Comparison of ENCODE assay signal across 8 mouse cellular contexts in the genomic region with DNA sequence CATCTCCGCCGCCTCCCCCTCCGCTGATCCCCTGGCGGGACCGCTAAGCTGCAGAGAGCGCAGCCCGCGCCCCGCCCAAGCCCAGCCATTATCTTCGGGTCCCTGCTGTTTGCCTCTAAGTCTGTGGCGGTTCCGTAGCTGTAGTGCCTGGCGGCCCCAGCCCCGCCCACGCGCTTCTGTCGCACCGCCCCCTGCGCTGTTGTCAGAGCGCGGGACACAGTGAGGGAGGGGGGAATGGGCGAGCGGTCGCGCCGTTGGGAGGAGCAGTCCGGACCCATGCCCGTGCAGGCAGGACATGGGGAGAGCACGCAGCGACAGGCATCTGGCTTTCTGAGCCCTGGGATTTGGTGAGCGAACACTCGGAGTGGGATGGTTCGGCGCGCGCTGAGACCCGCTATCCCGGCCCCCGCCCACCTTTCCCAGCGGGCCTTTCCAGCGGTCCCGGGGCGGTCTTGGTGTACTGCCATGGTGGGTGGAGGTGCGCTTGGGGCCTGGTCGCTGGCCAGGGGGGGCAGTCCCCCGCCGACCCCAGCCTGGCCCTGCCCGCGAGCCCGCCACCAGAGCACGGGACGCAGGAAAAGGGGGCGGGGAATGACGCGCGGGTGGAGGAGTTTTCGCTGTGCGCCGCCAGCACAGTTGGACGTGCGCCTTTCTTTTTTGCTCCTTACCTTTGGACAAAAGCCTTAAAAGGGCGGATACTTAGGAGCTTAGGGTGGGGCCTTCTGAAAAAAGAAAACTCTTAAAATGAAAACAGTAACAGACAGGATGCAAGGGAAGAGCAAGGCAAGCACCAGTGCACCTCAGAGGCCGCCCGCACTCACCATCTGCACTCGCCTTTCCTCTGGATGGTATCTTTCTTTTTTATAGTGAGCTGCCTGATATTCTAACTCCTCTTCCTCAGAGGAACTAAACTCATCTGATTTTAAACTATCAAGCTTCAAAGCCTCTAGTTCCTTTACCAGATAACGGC. TPM values are rescaled to one million over a fixed set of nuclear protein-coding genes. Genes with fewer than 3 reads are reported as not detected.
A peak's percentile ranks its signal among the peaks of the same experiment; 100 is the strongest.
DNase-seq lines count a peak whose midpoint lies in the region; ATAC-seq and TF ChIP-seq lines count a peak whose summit lies in the region.

A gene (plus strand): TSS at position 205 of the 970 bp plus-strand sequence.

- no peaks in the 10 kb centered on the region for H3K36me3 ChIP-seq in forebrain, postnatal 0 days (ENCODE audit: insufficient read depth)
- H3K36me3 ChIP-seq in neural tube, embryonic 14.5 days (ENCODE audit: control insufficient read depth, insufficient read depth, low read length), result no peaks in the 10 kb centered on the region

- no peak for TF ChIP-seq CTCF in forebrain, postnatal 0 days (IDR thresholded peaks at IDR 0.05; ENCODE audit: low read depth)
- no peak for TF ChIP-seq CTCF in layer of hippocampus, adult 2 months (conservative IDR thresholded peaks at IDR 0.05)

- peak; percentile 59 for DNase-seq in MEL-GATA-1-ER (ENCODE audit: extremely low read depth, low read depth)
- DNase-seq in cerebellum, adult 8-10 months, result peak; percentile 73
- DNase-seq in forebrain, postnatal 0 days, result peak; percentile 86
- DNase-seq in heart, postnatal 36 days, result peak; percentile 83 to 85
- DNase-seq in layer of hippocampus, adult 2 months (ENCODE audit: low spot score in 2 of 2), result peak; percentile 68 to 72
- DNase-seq in lung, adult 18-20 months, result peak; percentile 83 to 87
- peak; percentile 51 for DNase-seq in telencephalon, adult 2 months (ENCODE audit: low read depth, low spot score)

- H3K4me2 ChIP-seq in forebrain, postnatal 0 days (ENCODE audit: low read depth), result peak within 1 kb of the TSS; percentile 46
- peak within 1 kb of the TSS; percentile 44 for H3K4me2 ChIP-seq in neural tube, embryonic 14.5 days (ENCODE audit: low read depth, low read length)

- peak within 1 kb of the TSS; percentile 91 for H3K27ac ChIP-seq in forebrain, postnatal 0 days (ENCODE audit: low read depth, low read length)
- peak within 1 kb of the TSS; percentile 91 for H3K27ac ChIP-seq in layer of hippocampus, adult 2 months
- H3K27ac ChIP-seq in neural tube, embryonic 14.5 days (ENCODE audit: low read depth, low read length), result peak within 1 kb of the TSS; percentile 94

- peak within 1 kb of the TSS; percentile 53 for H3K4me3 ChIP-seq in forebrain, postnatal 0 days (ENCODE audit: low read depth, low read length)
- H3K4me3 ChIP-seq in layer of hippocampus, adult 2 months, result peak within 1 kb of the TSS; percentile 65
- H3K4me3 ChIP-seq in neural tube, embryonic 14.5 days (ENCODE audit: low read depth, low read length), result peak within 1 kb of the TSS; percentile 52

- no peaks in the 10 kb centered on the region for H3K27me3 ChIP-seq in forebrain, postnatal 0 days (ENCODE audit: insufficient read depth, low read length)
- no peaks in the 10 kb centered on the region for H3K27me3 ChIP-seq in neural tube, embryonic 14.5 days (ENCODE audit: control insufficient read depth, insufficient read depth, low read length)

- peak; percentile 97 for ATAC-seq in forebrain, postnatal 0 days
- peak; percentile 98 for ATAC-seq in neural tube, embryonic 14.5 days (ENCODE audit: low read depth)

- WGBS in forebrain, postnatal 0 days, result 18% methylated on average over 65 of the region's 66 CpGs
- WGBS in neural tube, embryonic 14.5 days, result 7% methylated on average over 45 of the region's 66 CpGs

- H3K9ac ChIP-seq in forebrain, postnatal 0 days, result peak within 1 kb of the TSS; percentile 70
- peak within 1 kb of the TSS; percentile 70 for H3K9ac ChIP-seq in neural tube, embryonic 14.5 days (replicated peaks; ENCODE audit: low read depth, low read length)

- no peaks in the 10 kb centered on the region for H3K9me3 ChIP-seq in forebrain, postnatal 0 days (ENCODE audit: low read length)
- H3K9me3 ChIP-seq in neural tube, embryonic 14.5 days (ENCODE audit: control insufficient read depth, low read length), result no peaks in the 10 kb centered on the region

- intact Hi-C loops in heart, postnatal 36 days (cut with DNase I), result no loop called here

- H3K4me1 ChIP-seq in forebrain, postnatal 0 days (ENCODE audit: insufficient read depth), result no peaks in the 10 kb centered on the region
- H3K4me1 ChIP-seq in neural tube, embryonic 14.5 days (ENCODE audit: control insufficient read depth, insufficient read depth, low read length), result no peaks in the 10 kb centered on the region

RNA-seq across cellular contexts. Expression of the gene that starts here (rescaled TPM):
- 16.5 and 37.6 TPM in 2 replicates for total RNA-seq in forebrain, postnatal 0 days (2014; rRNA removed)
- 19.1 and 21.6 TPM in 2 replicates for polyA plus RNA-seq in forebrain, postnatal 0 days (2015; fragmentation: Nextera tagmentation; extraction: Ambion mirVana)
- total RNA-seq in heart, postnatal 36 days (2021), result 1 to 10 TPM; 3.9 to 4.0 TPM
- total RNA-seq in layer of hippocampus, adult 2 months (2021), result 1 to 10 TPM; 4.5 to 4.7 TPM
- polyA plus RNA-seq in neural tube, embryonic 14.5 days (2014; fragmentation: Nextera tagmentation; extraction: Ambion mirVana), result 40.3 and 43.1 TPM in 2 replicates

Comparison
In these comparisons a context has a peak if more than half of its experiments do, and no peak if none do; other contexts are left out.
1. Peak in every context shown above with its lines: DNase-seq, ATAC-seq, H3K4me3 ChIP-seq and H3K27ac ChIP-seq.